Mouse (Mus musculus): ENCODE data around the gene 6030452D12Rik. TPM values are rescaled to one million over a fixed set of nuclear protein-coding genes. Genes with fewer than 3 reads are reported as not detected.

6030452D12Rik gene
- total RNA-seq, 1 experiment from 2014 or later = not detected

Other genes with a start within 250 kb of the 6030452D12Rik start
- gene Smpd3, start 162.5 kb upstream of the 6030452D12Rik start, total RNA-seq (2021) = 9.6 and 10.2 TPM in 2 replicates
- 5.3 and 8.3 TPM in 2 replicates for gene Zfp90, start 85.2 kb upstream of the 6030452D12Rik start, total RNA-seq (2021)
- 0.68 and 0.74 TPM in 2 replicates for gene Cdh3, start 10.4 kb downstream of the 6030452D12Rik start, total RNA-seq (2021)
- 103 and 135 TPM in 2 replicates for gene Gm10073, start 72.9 kb downstream of the 6030452D12Rik start, total RNA-seq (2021)
- 0.56 and 5.2 TPM in 2 replicates for gene Cdh1, start 102.8 kb downstream of the 6030452D12Rik start, total RNA-seq (2021)
- 8.4 and 9.7 TPM in 2 replicates for gene Tango6, start 182.5 kb downstream of the 6030452D12Rik start, total RNA-seq (2021)

Measured in adrenal gland, postnatal 14 days (tissue).